Mouse (Mus musculus): ENCODE measurements around the gene Slc22a18.

The Slc22a18 gene

DNA sequence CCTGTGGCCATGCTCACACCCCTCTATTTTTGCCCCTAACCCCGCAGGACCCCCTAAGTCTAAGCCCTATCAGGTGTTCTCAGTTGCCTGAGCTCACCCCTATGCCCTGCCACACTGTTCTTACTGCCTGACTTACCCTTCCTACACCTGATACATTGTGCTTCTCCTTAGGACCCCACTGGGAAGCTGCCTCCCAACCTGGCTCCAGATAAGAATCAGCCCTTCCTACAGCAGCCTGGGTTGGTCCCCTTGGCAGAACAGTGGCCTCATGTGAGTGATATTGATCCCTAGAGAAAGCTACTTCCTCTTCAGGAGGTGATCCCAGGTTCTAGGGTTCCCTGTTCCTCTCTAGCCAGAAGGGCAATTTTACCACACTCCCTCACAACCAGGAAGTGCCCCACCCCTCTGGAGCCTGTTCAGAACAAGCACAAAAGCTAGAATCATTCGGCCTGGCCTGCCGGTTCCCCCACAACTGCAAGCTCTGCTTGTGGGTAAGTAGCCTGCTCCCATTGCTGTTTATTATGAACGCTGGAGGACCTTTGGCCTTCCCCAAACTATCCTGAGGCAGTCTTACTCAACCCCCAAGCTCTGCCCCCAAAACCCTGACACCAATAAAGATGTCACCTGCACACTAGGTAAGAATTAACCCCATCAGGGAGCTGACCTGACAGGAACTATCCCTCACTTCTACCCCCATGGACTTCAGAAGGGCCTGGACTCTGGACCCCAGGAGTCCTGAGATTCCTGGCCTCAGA, at the start of gene Slc22a18:
TSS of gene Slc22a18 (plus strand) at position 390 of the 755 bp plus-strand sequence.
- DNase-seq, result no peak

DNA sequence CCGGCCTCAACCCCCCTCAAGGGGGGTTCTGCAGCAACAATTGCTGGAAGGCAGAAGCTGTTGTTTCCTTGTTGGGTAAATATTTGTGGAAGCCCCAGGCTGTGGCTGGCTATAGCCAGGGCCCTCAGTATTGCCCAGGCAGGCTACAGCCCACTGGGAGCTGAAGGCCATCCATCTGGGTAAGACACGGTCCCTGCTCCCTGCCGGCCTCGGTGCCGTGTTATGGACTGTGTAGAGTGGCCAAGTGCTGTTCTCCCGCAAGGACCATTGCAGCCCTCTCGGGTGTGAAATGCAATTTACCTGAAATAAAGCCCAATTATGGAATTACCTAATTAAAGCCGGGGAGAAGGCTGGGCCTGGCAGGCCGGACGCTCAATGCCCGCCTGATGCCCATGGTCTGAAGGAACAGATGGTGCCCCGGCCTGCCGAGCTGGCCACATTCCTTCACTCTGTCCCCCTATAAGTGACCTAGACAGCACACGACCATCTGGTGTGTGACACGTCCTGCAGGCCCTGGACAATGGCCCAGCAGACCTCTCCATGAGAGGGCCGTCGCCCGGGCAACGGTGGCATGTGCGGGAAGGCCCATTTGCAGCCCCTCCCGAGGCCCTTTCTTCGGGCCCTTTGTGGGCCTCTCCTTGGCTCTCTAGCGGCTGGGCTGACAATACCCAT, 45.3 kb upstream of the Slc22a18 start:
- DNase-seq, result no peak

DNA sequence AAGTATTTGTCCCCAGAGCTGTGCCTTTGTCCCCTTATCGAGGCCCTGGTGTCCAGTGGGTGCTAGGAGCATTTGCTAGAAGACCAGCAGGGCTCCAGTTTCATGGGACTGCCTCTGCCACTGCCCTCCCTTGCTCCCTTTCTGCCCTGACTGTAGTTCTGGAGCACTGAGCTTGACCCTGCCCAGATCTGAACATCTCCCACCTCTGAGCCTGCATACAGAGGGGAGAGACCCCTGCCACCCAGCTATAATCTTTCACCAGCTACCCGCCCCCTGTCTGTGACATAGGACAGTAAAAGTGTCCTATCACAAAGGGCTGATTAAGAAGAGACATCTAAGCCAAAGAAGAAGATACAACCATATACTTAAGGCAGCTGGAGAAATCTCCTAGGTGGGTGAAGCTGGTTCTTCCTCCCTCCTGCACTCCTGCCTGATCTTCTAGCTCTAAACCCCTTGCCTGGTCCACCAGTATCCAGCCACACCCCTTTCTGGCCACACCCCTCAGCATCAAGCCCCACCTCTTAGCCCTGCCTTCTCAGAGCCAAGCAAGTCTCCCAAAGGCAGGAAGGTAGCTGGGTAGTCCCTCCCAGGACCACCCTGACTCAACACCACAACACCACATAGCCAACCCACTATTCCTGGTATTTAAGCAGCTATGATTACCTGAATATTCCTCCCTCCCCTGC, 44.6 kb upstream of the Slc22a18 start:
- no peak for DNase-seq

DNA sequence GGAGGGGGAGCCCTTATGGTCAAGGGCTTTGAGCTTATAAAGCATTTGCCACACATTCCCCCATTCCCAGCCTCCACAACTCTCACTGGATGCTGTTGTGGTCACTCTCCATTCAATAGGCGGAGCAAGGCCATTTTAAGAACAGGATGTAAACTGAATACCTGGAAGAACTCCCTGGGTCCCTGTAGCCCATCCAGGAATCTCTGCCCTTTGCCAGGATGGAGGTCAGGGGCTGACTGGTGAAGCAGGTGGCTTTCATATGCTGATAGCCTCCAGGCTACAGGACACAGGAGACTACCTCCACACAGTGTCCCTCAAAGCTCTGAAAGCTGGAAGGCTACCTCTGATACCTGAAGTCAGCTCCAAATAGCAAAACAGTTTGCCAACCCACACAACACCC, 40.9 kb upstream of the Slc22a18 start:
- DNase-seq, result no peak

DNA sequence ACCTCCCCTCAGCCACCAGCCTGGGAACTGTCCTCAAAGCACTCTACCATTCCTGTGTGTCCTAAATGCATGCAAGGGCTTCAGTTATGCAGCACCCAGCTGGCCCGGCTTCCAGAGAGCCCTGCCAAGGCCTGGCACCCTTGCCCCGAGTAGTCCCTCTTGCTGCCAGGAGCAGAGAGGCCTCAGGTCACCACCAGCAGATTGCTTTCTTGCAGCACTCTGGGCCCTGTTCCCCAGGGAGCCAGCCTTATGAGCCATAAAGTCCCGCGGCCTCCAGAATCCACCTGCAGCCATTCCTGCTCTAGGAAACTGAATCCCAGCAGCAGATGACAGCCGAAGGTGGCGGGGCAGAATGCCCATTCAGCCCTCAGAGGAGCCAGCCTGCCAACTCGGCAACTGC, 40.2 kb upstream of the Slc22a18 start:
- DNase-seq, result peak; percentile 16

DNA sequence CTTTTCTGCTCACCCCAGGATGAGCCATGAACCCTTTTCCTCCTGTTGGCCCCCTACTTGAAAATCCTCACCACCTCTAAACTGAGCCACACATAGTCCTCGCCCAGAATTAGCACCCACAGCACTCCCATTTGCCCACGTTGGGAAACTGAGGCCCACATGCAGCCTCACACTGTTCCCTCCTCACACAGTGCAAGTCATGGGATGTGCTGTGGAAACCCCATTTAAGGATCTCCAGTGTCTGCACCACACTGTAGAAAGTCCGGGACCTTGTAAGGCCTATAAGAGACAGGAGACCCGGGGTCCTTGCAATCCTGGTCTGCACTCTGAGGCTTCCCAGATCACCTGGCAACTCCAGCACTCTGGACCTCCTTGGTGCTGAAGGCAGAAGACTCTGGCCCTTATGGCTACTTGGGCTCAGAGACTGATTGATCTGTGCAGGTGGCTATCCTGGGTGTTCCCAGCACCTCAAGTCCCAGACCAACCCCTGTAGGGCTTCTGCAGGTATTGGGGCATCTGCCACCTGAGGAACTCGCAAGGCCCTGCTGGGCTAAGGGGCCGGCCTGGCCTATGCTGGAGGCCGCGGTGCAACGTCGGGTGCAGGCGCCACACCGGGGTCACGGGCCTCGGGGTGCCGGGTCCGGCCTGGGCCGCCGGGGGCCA, 36.2 kb upstream of the Slc22a18 start:
- DNase-seq, result no peak

DNA sequence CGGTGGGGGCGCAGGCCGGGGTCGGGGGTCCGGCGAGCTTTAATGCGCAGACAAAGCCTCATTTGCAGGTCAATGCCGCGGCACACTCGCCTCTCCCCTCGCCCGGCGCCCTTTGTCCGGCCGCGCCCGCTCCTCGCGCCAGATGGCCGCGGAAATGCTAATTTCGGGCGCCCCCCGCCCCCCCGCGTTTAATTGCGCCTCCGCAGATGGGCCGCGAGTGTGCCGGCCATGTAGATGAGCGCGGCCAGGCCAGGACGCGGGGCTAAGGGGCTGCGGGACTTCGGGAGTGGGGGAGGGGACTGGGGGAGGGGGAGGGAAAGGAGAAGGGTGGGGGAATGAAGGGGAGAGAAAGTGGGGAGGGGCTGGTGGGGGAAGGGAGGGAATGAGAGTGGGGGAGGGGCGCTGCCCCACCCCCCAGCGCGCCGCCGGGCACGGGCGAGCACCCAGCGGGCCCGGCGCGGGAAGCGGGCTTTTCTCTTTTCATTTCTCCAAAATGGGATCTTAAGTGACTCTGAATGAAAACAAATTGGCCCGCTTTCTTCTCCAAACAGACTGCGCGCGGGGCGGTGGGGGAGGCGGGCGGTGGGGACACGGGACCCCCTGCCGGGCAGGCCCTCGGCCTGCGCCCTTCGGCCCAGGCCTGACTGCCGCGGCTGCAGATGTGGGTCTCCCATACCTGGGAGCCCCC, 35.5 kb upstream of the Slc22a18 start:
- no peak for DNase-seq

DNA sequence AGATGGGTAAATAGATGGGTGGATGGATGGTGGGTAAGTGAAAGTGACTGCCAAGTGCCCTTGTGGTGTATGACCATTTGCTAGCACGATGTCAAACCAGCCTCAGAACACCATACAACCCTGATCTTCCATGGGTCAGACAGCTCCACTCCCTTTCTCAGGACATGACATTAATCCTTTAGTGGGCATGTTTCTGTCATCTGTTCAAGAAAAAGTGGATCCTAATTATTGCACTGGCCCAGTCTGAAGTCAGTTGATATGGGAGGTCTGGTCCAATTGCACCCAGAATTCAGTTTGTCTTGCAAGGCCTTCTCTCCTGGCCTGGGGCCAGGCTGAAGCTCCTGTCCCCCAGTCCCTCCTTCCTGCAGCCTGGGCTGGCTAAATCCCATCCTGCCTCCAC, 34.6 kb upstream of the Slc22a18 start:
- DNase-seq, result no peak

DNA sequence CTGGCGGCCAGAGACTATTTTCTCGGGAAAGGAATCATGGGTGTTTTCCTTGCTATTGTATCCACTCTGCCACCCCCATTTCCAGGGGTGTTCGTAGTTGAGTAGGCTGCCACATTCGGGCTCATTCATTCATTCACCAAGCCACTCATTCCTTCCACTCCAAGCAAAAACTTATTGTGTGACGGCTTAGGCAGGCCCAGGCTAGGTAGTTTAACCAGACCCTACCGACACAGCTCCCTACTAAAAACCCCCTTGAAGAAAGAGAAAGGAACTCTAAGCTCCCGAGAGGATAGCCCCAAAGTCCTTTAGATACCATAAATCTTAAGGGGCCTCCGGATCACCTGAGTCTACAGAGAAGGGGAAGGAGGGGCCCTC, 29.0 kb upstream of the Slc22a18 start:
- DNase-seq, result no peak

DNA sequence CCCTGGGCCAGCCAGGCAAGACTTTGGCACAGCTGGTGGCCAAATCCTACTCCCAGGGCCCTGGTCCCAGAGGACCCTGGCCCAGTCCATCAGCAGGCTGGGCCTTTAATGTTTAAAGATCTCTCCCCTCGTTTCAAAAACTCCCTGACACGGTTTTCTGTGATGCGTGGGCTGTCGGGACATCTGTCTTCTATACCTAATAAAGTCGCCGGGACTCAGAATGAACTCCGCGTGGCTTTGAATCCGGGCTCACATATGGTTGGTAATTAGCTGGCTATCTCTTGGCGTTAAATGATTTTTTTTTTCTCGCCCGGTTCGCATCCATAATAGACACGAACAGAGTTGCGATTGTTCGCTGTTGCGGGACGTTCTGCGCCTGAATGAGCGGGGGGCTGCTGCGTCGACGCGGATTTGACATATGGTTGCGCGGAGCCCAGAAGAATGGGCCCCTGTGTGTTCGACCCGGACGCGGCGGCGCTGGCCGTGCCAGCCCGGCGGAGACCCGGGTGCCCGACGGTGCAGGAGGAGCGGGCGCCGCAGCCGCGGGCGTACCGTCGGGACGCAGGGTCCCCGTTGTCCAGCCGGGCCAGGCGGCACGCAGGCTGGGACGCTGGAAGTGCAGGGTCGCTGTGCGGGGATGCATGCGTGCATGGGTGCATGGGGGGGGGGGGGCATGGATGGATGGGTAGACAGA, 28.4 kb upstream of the Slc22a18 start:
- DNase-seq, result no peak

DNA sequence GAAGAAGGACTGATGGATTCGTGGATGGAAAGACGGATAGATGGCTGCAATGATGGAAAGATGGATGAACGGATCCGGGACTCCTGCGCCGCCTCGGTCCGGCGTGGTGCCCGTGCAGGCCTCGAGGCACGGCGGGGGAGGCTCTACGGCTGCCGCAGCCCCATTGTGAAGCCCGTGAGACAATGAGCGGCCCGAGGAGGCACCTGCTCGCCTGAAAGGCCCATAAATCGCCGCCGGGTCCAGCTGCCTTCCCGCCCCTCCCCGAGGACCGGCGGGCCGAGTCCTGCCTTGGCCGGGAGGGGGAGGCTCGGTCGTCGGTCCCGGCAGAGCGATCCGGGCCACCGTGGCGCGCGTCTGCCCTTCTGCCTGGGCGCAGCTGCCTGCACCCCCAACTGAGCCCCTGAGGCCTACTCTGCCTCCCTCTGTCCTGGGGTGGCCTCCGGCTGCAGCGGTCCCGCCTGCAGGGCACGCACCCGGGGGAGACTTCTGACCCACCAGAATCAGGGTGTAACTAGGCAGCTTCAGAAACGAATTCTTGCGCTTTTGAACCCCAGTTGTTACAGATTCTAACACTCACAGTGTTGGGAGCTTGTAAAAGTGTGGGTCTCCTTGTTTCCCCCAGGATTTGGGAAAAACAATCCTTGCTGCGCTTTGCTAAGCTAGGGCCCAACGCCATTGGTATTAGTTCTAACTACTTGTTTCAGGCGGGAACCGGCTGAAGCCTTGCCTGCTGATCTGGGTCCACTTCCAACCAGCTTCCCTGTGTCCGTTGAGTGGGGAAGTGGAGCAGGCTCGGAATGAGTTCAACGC, 27.7 kb upstream of the Slc22a18 start:
- no peak for DNase-seq

DNA sequence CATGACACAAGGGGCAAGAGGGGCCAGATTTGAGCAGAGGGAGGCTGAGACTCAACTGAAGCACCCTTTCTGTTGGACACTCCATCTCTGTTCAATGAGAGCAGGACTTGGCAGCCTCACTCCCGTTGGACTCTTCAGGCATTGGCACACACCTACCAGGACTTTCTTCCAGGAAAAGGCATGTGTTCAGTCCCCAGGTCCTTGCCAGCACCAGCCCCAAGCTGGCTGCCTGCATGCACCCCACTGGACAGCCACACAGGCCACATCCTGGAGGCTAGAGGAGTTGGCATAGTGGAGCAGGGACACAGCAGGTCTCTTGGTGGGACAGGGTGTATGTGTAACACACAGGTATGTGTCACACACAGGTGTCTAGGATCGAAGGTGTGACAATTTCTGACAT, 26.4 kb upstream of the Slc22a18 start:
- DNase-seq, result no peak

DNA sequence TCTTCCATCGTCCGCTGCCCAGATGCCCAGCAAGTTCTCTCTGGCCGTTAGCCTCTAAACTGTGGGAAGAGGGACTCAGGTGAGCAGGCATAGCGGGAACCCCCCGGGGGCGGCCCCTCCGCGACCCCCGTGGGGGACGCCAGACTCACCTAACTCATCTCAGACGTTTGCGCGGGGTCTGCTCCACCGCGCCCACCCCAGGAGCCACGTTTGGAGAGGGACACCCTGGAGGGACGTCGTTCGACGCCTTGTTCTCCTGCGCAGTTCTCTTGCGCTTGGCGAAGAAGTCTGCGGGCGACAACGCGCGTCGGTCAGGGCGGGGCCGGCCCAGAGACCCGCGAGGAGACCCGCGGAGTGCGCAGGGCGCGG, 14.6 kb upstream of the Slc22a18 start:
- no peak for DNase-seq

DNA sequence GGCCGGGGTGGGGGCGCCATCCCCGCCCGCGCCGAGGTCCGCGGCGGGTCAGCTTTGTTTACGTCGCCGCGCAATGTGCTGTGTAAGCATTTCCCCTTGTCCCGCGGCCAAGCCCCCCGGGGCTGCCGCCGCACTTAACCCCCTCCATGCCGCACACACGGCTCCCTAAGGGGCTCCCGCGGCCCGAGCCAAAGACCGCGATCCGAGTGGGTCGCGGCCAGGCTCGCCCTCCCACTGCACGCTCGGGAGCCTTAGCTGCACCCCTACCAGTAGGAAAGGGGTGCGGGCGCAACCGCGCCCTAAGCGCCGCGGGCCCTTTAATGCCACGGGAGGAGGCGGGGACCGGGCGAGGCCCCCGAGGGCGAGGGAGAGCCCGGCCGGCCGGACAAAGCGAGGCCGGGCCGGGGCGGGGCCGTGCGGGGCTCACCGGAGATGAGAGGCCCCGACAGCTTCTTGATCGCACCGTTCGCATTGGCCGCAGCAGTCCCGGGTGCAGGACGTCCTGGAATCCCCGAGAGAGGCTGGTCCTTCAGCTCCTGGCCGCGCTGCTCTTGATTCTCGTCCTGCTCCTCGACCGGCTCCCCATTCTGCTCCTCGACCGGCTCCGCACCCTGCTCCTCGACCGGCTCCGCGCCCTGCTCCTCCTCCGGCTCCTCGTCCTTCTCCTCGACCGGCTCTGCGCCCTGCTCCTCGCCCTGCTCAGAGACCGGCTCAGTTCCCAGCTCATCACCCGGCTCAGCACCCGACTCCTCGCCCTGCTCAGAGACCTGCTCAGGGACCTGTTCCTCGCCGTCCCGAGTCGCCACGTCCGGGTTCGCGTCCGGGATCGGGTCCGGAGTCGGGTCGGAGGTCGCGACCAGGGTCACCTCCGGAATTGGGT, 14.0 kb upstream of the Slc22a18 start:
- peak; percentile 21 for DNase-seq

DNA sequence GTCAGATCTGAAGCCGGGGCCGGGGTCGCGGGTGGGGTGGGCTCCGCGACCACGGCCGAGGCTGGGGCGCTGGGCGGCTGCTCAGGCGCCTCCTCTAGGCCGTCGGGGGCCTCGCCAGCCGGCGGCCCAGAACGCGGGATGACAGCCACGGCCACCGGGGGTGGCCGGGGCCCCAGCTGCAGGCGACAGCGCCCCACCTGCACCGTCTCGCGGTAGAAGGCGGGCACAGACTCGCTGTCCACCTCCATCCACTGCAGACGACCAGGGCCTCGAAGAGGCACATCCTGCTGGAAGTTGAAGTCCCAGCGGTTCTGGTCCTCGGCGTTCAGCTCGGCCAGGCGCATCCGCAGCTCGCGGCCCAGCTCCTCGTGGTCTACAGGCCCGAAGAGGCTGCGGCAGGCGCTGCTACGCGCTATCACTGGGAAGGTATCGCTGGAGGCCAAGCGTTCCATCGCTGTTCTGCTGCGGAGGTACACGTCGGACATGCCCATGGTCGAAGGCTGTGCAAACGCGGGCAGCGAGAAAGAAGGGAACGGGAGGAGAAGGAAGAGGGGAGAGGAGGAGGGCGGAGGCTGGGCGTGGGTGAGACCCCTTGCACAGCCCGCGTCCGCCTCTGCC, 13.2 kb upstream of the Slc22a18 start:
- no peak for DNase-seq

DNA sequence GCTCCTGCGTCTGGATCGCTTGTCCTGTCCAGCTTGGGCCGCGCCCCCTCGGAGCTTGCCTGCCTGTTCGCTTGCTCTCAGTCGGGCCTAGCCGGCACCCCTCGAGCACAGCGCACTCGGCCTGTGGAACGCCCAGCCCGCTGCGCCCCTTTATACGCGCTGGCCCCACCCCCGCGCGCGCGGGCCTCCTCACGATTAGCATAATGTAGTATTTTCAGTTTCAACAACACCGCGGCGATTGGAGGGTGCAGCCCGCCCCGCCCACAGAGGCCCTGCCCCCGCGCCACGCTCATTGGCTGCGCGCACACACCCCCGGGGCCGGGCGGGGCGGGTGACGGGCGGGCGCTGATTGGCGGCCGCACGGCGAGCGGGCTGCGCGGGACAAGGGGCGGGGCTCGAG, 12.7 kb upstream of the Slc22a18 start, which contains the start of gene Cdkn1c:
TSS of gene Cdkn1c (minus strand) at position 177 of the 400 bp plus-strand sequence.
- DNase-seq, result peak; percentile 86

DNA sequence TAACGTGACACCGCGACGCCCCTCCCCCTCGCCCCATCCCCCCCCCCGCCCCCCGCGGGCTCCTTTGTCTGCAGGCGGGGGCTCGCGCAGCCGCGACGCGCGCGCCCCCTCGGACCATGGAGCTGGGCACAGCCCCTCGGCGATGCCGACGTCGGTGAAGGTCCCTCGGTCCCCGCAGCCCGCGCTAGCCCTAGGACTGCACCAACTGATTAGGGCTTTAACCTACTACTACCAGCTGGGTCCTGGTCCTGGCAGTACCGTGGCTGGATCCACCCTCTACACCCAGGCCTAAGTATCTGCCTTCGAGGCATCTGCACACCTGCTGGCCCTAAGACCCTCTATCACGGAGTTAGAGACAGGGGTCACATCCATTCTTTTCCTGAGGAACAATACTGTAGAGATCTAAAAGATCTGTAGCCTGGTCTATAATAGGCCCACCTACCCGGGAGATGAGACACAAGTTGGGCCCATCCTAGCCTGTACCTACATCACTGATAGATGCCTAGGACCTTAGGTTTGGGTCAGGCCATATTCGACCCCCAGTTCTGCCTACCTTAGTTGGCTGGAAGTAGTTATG, 12.2 kb upstream of the Slc22a18 start:
- DNase-seq, result no peak

DNA sequence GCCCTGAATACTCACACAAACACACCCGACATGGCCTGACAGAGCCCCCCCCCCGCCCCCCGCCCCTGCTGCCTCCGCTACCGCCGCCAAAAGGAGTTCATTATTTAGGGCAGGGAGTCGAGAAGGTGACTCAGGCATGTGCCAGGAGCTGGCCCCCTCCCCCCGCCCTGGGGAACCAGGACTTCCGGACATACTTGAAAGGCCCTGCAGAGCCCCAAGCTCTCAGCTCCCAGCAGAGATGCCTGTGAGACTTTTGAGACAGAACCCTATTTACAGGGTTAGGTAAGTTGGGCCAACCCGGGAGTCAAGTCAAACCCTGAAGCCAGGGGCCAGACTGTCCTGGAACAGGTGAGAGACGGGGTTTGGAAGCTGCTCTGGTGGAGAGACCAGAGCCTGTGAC, 11.6 kb upstream of the Slc22a18 start:
- no peak for DNase-seq

DNA sequence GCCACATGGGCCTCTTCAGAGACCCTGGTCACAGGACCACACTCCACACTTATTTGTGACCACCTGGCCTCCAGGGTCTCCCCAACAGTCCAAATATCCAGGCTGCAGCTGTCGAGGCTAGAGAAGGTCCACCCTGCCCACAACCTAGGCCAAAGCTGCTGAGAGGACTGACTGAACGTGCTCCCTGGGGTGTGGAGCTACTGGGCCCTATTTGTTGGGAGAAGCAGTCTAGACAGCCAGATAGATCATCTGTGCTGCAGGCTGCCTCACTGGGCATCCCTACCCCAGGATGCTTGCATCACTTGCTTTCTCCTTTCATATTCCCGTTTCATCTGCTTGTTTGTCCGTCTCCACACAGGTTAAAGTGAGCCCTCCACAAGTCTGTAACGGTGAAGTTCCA, 11.0 kb upstream of the Slc22a18 start:
- no peak for DNase-seq

Data from right cerebral cortex, postnatal 14 days (tissue).